Mouse (Mus musculus): ENCODE measurements around the gene Natd1. TPM values are rescaled to one million over a fixed set of nuclear protein-coding genes. Genes with fewer than 3 reads are reported as not detected.

Gene Natd1
- total RNA-seq, 2 experiments from 2014 or later, result 10.6 TPM

DNA sequence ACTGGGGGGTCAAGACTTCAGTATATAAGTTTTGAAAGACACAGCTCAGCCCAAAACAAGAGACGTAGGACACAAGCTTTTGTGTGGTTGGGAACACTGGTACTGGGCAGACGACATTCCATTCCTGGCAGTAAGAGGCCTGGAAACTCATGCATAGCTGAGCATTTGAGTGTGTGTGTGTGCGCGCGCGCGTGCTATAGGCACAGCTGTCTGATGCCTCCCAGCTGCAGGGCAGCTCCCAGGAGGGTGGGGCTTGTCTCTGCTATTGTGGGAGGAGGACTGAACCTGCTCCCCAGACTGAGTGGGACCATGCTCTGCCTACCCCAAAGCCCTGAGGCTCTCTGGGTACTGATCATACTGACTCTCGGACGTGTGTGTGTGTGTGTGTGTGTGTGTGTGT is 26.8 kb upstream of the Natd1 start:
- DNase-seq (ENCODE audit: low spot score in 2 of 2), result no peak
- no peak for TF ChIP-seq CTCF (conservative IDR thresholded peaks at IDR 0.05)
- Histone ChIP-seq H3K27ac (no peak overlapping the region), H3K4me3 (no peak overlapping the region)

DNA sequence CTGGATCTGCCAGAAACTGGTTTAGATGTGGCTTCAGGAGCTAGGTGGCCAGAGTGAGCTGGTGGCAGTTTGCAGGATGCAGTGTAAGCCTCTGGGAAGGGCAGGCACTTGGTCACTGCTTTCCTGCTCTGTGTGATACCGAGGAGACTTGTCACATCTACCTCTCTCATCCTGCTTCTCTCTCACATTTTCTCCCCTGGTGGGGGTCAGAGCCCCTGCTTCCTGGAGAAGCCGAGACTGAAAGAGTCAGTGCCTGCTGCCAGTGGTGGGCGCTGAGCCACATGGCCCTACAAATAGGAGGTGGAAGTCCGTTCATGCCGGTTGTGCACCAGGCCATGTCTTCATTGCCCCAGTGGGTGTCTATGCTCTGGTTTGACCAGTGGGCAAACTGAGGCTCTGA is 26.0 kb upstream of the Natd1 start:
- H3K4me3 ChIP-seq, result no peak overlapping the region
- no peak overlapping the region for H3K27ac ChIP-seq
- no peak for TF ChIP-seq CTCF (conservative IDR thresholded peaks at IDR 0.05)
- no peak for DNase-seq (ENCODE audit: low spot score in 2 of 2)

- Histone ChIP-seq H3K27ac (no peak overlapping the region), H3K4me3 (no peak overlapping the region)
- DNase-seq (ENCODE audit: low spot score in 2 of 2), result no peak
- no peak for TF ChIP-seq CTCF (conservative IDR thresholded peaks at IDR 0.05)
Measured at GRCm38 (mm10) chr11:60939487-60939886, 24.9 kb upstream of the Natd1 start.

GRCm38 (mm10) chr11:60937611-60938010 is 23.1 kb upstream of the Natd1 start:
- DNase-seq (ENCODE audit: low spot score in 2 of 2), result no peak
- no peak overlapping the region for H3K27ac ChIP-seq
- TF ChIP-seq CTCF (conservative IDR thresholded peaks at IDR 0.05), result no peak
- H3K4me3 ChIP-seq, result no peak overlapping the region

DNA sequence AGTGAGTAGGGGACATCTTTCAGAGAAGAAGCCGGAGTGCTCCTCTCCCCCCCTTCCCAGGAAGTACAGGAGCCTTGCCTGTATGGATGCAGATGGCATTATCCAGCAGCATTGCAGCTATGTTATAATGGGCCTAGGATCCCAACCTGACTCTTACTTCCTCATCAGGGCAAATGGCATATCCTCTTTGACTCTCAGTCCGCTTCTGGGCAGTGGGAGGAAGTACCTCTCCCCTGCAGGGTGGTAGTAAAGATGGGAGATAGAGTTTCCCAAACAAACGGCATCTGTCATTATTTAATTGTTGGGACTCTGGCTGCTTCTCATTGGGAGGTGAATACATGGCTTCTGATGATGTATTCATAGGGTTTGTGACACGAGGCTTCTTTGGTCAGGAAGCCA is 21.4 kb upstream of the Natd1 start:
- TF ChIP-seq CTCF (conservative IDR thresholded peaks at IDR 0.05), result no peak
- Histone ChIP-seq H3K4me3 (no peak overlapping the region), H3K27ac (no peak overlapping the region)
- DNase-seq (ENCODE audit: low spot score in 2 of 2), result no peak

DNA sequence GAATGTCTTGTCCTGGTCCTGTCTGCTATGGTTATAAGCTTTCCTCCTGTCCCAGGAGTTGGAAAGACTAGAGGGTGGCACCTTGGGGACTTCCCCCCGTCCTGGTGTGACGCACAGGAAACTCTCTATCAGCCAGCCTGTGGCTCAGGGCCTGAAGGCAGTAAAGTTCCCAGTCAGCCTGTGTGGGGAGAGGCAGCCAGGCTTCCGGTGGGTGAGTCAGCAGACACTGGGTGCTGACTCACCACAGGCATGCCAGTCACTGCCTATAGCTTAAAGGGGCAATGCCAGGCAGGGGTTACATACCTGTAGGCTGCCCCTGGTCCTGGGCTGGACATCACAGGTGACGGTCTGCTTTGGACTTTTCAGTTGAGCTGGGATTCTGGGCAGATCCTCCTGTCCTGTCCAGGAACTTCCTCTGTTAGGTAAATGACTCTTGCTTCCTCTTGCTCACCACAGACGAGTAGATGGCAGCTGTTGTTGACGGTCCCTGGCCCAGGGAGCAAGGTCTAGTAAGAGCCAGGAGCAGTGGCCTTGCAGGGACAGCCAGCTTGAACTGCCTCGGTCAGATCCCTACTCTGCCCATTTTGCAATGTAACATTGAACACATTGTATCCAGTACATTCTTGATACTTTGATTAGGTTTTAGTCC is 20.9 kb upstream of the Natd1 start:
- DNase-seq (ENCODE audit: low spot score in 2 of 2), result peak; percentile 29 to 47

DNA sequence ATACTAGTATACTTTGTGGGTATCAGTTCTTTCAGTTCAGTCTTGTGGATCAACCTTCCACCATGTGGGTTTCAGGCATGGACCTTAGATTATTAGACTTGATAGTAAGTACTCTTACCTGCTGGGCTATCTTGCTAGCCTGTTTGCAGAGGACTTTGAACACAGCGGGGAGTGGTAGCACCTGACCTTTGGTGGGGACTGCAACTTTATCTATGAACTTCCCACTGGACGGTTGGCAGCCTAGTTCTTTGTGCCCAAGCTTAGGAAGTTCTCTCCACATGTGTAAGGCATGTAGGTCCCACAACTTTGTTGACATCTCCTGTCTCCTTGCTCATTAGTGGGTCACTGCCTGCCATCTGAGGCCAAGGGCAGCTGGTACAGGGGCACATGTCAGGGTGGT is 20.2 kb upstream of the Natd1 start:
- no peak for TF ChIP-seq CTCF (conservative IDR thresholded peaks at IDR 0.05)
- DNase-seq (ENCODE audit: low spot score in 2 of 2), result no peak
- no peak overlapping the region for H3K4me3 ChIP-seq
- H3K27ac ChIP-seq, result no peak overlapping the region

More for the DNA sequence above, 20.9 kb upstream of the Natd1 start:
- Histone ChIP-seq H3K27ac (no peak overlapping the region), H3K4me3 (no peak overlapping the region)
- TF ChIP-seq CTCF (conservative IDR thresholded peaks at IDR 0.05), result no peak

- DNase-seq (ENCODE audit: low spot score in 2 of 2), result no peak
- no peak for TF ChIP-seq CTCF (conservative IDR thresholded peaks at IDR 0.05)
- peak overlapping the region; percentile 99; the same call in 1 of the 2 replicates for H3K4me3 ChIP-seq
- H3K27ac ChIP-seq, result no peak overlapping the region
Measured at GRCm38 (mm10) chr11:60933178-60933930, 18.8 kb upstream of the Natd1 start.

DNA sequence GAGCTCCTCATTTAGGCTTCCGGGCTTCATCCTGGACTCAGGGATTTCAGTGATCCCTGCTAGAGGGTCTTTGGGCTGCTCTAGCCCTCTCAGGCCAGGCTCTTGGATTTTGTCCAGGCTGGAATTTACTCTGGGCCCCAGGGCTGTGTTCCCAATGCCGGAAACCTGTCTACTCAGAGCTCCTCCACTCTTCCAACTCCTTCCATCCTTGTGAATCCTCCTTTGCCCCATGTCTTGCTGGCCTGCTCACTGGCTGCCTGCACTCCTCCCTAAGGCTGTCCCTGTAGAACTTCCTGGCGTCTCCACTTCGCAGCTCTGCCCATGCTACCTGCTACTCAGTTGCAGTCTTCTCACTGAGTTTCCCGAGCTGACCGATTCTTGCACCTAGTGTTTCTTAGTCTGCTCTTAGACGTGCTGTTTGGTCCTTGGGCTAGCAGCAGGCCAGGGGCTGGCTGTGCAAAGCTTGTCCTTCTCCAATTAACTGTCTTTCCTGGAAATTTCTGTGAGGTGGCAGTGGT is 18.0 kb upstream of the Natd1 start:
- no peak for TF ChIP-seq CTCF (conservative IDR thresholded peaks at IDR 0.05)
- DNase-seq (ENCODE audit: low spot score in 2 of 2), result no peak
- H3K4me3 ChIP-seq, result peak overlapping the region; percentile 99
- H3K27ac ChIP-seq, result peak overlapping the region; percentile 92

GRCm38 (mm10) chr11:60931869-60932481 is 17.4 kb upstream of the Natd1 start, which contains the start of gene Map2k3:
Gene Map2k3, plus strand, starts transcription at chr11:60932033.
- TF ChIP-seq CTCF (conservative IDR thresholded peaks at IDR 0.05), result peak; percentile 20; the same call in 1 of the 2 replicates
- Histone ChIP-seq H3K4me3 (peak within 1 kb of the TSS; percentile 99), H3K27ac (peak within 1 kb of the TSS; percentile 92)
- DNase-seq (ENCODE audit: low spot score in 2 of 2), result peak; percentile 95

DNA sequence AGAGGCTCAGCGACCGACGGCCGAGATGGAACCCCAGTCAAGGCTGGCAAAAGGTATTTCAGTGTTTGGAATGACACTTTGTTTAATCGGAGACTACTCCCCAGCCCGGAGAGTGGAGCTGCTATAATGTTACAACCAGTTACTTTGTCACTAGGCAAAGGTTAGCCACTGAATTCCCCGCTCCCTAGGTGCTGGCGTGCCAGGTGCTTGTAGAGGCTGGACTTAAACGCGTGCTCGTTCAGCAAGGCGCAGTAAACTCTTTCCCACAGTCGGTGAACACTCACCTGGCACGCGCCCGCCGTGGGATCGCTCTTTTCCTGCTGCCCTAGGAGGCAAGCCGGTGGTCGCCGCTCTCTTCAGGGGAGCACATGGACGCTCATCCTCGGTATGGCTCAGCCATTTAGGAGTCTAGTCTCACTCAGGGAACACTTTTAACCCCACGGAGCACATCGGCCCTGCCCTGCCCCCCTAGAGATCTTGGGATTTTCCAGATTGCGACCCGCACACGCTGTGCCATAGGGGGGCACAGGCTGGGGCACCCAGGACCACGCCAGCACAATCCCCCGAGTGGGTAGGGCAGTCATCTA is 16.8 kb upstream of the Natd1 start:
- no peak for TF ChIP-seq CTCF (conservative IDR thresholded peaks at IDR 0.05)
- Histone ChIP-seq H3K27ac (peak overlapping the region; percentile 55), H3K4me3 (peak overlapping the region; percentile 99)
- no peak for DNase-seq (ENCODE audit: low spot score in 2 of 2)

DNA sequence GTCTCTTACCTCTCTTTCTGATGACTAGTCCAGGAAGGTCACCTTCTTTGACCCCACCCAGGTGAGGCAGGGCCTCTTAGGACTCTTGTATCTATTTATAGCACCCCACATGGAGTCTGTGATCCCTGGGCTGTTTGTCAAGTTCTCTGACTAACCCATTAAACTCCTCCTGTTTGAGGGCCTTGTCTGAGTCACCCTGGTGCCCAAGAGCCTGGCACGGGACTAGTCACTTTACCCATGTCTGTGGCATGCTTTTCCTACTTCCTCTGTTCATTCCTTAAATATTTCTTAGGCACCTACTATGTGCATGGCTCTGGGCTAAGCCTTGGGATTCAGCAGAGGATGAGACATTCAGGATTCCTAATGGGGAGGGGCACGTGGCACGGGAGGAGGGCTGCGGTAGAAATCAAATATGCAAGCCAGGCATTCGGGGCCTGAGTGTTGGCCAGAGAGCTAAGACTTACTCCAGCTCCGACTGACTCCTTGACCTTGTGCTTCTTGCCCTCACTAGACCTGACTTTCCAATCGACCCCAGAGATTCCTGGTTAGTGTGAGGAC is 16.3 kb upstream of the Natd1 start:
- peak overlapping the region; percentile 99 for H3K4me3 ChIP-seq
- no peak overlapping the region for H3K27ac ChIP-seq
- TF ChIP-seq CTCF (conservative IDR thresholded peaks at IDR 0.05), result no peak
- no peak for DNase-seq (ENCODE audit: low spot score in 2 of 2)
